Mouse (Mus musculus) embryonic facial prominence, embryonic 13.5 days (tissue): ENCODE results near the gene Speg. TPM values are rescaled to one million over a fixed set of nuclear protein-coding genes. Genes with fewer than 3 reads are reported as not detected.

ENCODE experiments used
- ATAC-seq: fragments of 200-750 bp; cut with Nextera tagmentation; 2 replicates; pipeline ENCODE4 v1.8.0; 2017; ENCODE audit warnings: low read depth; ENCODE audit not compliant: insufficient number of reproducible peaks, insufficient read depth, low FRiP score, low TSS enrichment
- H3K27ac ChIP-seq: fragments of 300-500 bp; sonication (generic); 2 replicates; pipeline ENCODE4 v1.5.1; 2015; ENCODE audit warnings: moderate library complexity, mild to moderate bottlenecking, inconsistent platforms
- H3K27me3 ChIP-seq: fragments of 300-500 bp; sonication (generic); 2 replicates; pipeline ENCODE4 v1.6.1; 2015; ENCODE audit warnings: mild to moderate bottlenecking, inconsistent platforms
- H3K36me3 ChIP-seq: fragments of 300-500 bp; sonication (generic); 2 replicates; pipeline ENCODE4 v1.6.1; 2015; ENCODE audit warnings: mild to moderate bottlenecking, inconsistent platforms
- H3K4me1 ChIP-seq: fragments of 300-500 bp; sonication (generic); 2 replicates; pipeline ENCODE4 v1.6.1; 2015; ENCODE audit warnings: inconsistent platforms
- H3K4me2 ChIP-seq: fragments of 300-500 bp; sonication (generic); 2 replicates; pipeline ENCODE4 v1.6.1; 2015; ENCODE audit warnings: moderate library complexity, mild to moderate bottlenecking, inconsistent platforms
- H3K4me3 ChIP-seq: fragments of 300-500 bp; sonication (generic); 2 replicates; pipeline ENCODE4 v1.5.1; 2015; ENCODE audit warnings: mild to moderate bottlenecking, inconsistent platforms
- H3K9ac ChIP-seq: fragments of 300-500 bp; sonication (generic); 2 replicates; pipeline ENCODE4 v1.6.1; 2015; ENCODE audit warnings: mild to moderate bottlenecking, inconsistent platforms
- H3K9me3 ChIP-seq: fragments of 300-500 bp; sonication (generic); 2 replicates; pipeline ENCODE4 v1.6.1; 2016; ENCODE audit warnings: inconsistent platforms
- WGBS: fragments of 180-500 bp; shearing (Covaris S2); methylation state at CpG from one replicate; pipeline ENCODE4 v1.1.7; 2015; ENCODE audit warnings: mixed read lengths; 5-methylcytosine and 5-hydroxymethylcytosine counted together
- polyA plus RNA-seq: library from polyadenylated mRNA; unstranded; fragments of >200 nt; fragmentation: Nextera tagmentation; extraction: Ambion mirVana; gene quantifications from 2 replicates; pipeline ENCODE4 v1.2.1, GENCODE M21; 2015

The Speg gene
- polyA plus RNA-seq, 1 experiment from 2014 or later: 16.1 TPM

DNA sequence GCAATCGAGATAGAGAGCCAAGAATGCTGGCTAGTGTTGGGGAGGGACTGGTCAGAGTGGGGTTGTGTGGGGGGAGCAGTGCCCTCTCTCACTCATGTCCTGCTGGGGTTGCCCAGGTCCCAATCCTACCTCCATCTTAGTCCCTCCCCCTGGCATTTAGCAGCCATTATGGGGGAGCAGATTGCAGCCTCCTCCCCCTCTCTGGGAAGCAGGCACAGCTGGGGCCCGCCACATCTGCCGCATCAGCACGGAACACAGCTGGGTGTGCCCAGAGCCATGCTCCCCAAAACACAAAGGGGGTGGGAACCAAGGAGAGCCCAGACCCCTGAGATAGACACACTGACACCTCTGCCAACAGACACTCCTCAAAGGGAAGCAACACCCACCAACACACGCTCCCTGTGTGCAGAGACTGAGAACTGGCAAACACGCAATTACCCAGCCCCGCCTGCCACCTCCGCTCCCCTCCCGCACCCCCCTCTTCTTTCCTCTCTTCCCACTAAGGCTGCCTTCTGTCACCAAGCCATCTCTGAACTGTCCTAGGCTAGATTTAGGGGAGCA is 70.1 kb downstream of the Speg start:
- peaks cover 62% of the 10 kb centered on the region for H3K27me3 ChIP-seq
- peak; percentile 34; the same call in 1 of the 2 replicates for ATAC-seq
- no peak overlapping the region for H3K27ac ChIP-seq
- H3K36me3 ChIP-seq: peaks cover 17% of the 10 kb centered on the region
- H3K4me1 ChIP-seq: peaks cover 74% of the 10 kb centered on the region
- H3K9me3 ChIP-seq: no peaks in the 10 kb centered on the region
- WGBS: 8% methylated on average over 9 of the region's 9 CpGs
- no peak overlapping the region for H3K4me3 ChIP-seq
- H3K4me2 ChIP-seq: peak overlapping the region; percentile 44
- no peak overlapping the region for H3K9ac ChIP-seq

GRCm38 (mm10) chr1:75445751-75446611 is 70.9 kb downstream of the Speg start:
- under 1% methylated on average over 22 of the region's 22 CpGs for whole genome bisulfite sequencing
- Histone ChIP-seq H3K4me2 (peak overlapping the region; percentile 44), H3K27ac (no peak overlapping the region), H3K4me1 (peaks cover 81% of the 10 kb centered on the region), H3K9ac (0 out of 2 replicates have a peak overlapping the region, but pooled peaks have one; percentile 27), H3K4me3 (peak overlapping the region; percentile 19; the same call in 1 of the 2 replicates), H3K9me3 (no peaks in the 10 kb centered on the region), H3K36me3 (peaks cover 9% of the 10 kb centered on the region), H3K27me3 (peaks cover 70% of the 10 kb centered on the region)
- ATAC-seq: 0 out of 2 replicates have a peak, but pooled peaks have one; percentile 12

DNA sequence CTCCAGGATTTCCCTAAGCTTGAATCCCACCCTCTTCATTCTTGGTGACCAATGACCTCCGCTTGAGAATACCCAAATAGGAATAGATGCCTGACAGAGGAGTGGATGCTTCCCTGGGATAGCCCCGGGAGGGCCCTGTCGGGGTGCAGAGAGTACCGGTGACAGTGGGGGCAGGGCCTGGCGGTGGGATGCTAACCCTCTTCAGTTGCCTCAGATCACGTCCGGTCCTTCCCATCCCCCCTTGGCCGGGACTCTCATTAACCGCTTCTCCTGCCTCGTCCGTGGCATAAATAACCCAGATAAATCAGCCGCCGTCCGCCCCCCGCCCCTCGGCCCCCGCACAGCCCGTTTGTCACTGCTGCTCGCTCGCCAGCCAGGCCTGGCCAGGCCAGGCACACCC is 71.6 kb downstream of the Speg start:
- WGBS: 9% methylated on average over 20 of the region's 20 CpGs
- H3K4me2 ChIP-seq: peak overlapping the region; percentile 44; the same call in 1 of the 2 replicates
- peaks cover 9% of the 10 kb centered on the region for H3K36me3 ChIP-seq
- peaks cover 84% of the 10 kb centered on the region for H3K4me1 ChIP-seq
- no peak overlapping the region for H3K27ac ChIP-seq
- no peaks in the 10 kb centered on the region for H3K9me3 ChIP-seq
- no peak overlapping the region for H3K9ac ChIP-seq
- H3K4me3 ChIP-seq: no peak overlapping the region
- peaks cover 77% of the 10 kb centered on the region for H3K27me3 ChIP-seq
- no peak for ATAC-seq

GRCm38 (mm10) chr1:75447265-75448051 is 72.4 kb downstream of the Speg start:
- no peak for ATAC-seq
- Histone ChIP-seq H3K27me3 (peaks cover 85% of the 10 kb centered on the region), H3K27ac (no peak overlapping the region), H3K9me3 (no peaks in the 10 kb centered on the region), H3K4me2 (peak overlapping the region; percentile 44), H3K36me3 (peaks cover 3% of the 10 kb centered on the region; the same call in 1 of the 2 replicates), H3K4me1 (peaks cover 84% of the 10 kb centered on the region), H3K9ac (no peak overlapping the region), H3K4me3 (0 out of 2 replicates have a peak overlapping the region, but pooled peaks have one; percentile 3)
- 6% methylated on average over 10 of the region's 10 CpGs for WGBS

GRCm38 (mm10) chr1:75448052-75448431 is 72.9 kb downstream of the Speg start:
- peaks cover 81% of the 10 kb centered on the region for H3K4me1 ChIP-seq
- no peaks in the 10 kb centered on the region for H3K9me3 ChIP-seq
- peaks cover 89% of the 10 kb centered on the region for H3K27me3 ChIP-seq
- no peak overlapping the region for H3K27ac ChIP-seq
- ATAC-seq: no peak
- peak overlapping the region; percentile 44 for H3K4me2 ChIP-seq
- 0 out of 2 replicates have a peak overlapping the region, but pooled peaks have one; percentile 3 for H3K4me3 ChIP-seq
- WGBS: 0% methylated on average over 7 of the region's 7 CpGs
- H3K9ac ChIP-seq: no peak overlapping the region
- no peaks in the 10 kb centered on the region for H3K36me3 ChIP-seq

- no peaks in the 10 kb centered on the region for H3K9me3 ChIP-seq
- H3K4me1 ChIP-seq: peaks cover 77% of the 10 kb centered on the region
- H3K4me3 ChIP-seq: no peak overlapping the region
- no peak overlapping the region for H3K9ac ChIP-seq
- 2% methylated on average over 14 of the region's 14 CpGs for WGBS
- H3K36me3 ChIP-seq: no peaks in the 10 kb centered on the region
- ATAC-seq: no peak
- peaks cover 94% of the 10 kb centered on the region for H3K27me3 ChIP-seq
- peak overlapping the region; percentile 9; the same call in 1 of the 2 replicates for H3K4me2 ChIP-seq
- H3K27ac ChIP-seq: no peak overlapping the region
Measured at GRCm38 (mm10) chr1:75448937-75449336, 73.8 kb downstream of the Speg start.

DNA sequence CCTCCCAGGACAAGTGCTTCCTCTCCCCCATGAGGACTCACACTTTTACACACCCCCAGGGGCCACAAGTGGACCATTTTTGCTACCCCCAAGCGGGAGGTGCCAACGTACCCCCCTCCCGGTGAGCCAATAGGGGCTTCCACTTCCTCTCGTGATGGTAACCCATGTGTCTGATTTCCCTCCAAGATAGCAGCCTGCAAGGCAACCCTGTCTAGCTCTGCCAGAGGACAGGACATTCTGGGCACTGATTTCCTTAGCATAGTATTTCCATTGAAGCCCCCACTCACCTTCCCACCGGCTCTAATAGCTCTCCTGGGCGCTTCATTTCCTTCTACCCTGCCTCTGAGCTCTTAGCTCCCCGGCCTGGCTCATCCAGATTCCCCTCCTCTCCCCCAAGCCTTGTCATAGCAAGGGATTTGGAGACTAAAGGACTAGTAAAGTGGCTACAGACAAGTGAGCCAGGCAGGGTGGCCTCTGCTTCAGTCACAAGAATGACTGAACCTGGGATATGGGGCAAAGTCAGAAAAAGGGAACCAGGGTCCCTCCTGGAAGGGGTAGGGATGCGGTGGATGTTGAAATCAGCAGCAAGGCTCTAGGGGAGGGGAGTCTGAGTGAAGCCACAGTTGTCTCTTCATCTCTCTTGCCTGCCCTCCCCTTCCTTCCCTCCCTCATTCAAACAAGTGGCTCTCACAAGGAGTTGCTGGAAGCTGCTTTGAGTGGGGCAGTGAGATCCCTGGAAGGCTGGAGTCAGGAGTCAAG is 74.5 kb downstream of the Speg start:
- Histone ChIP-seq H3K27me3 (peaks cover 97% of the 10 kb centered on the region), H3K4me1 (peaks cover 71% of the 10 kb centered on the region), H3K4me3 (0 out of 2 replicates have a peak overlapping the region, but pooled peaks have one; percentile 36), H3K4me2 (peak overlapping the region; percentile 63), H3K27ac (no peak overlapping the region), H3K36me3 (no peaks in the 10 kb centered on the region), H3K9me3 (no peaks in the 10 kb centered on the region), H3K9ac (peak overlapping the region; percentile 68; the same call in 1 of the 2 replicates)
- WGBS: 6% methylated on average over 8 of the region's 8 CpGs
- no peak for ATAC-seq

GRCm38 (mm10) chr1:75450314-75451005 is 75.4 kb downstream of the Speg start, which contains the start of gene Asic4:
Gene Asic4 (plus strand): TSS chr1:75450436.
- 2% methylated on average over 35 of the region's 35 CpGs for WGBS

GRCm38 (mm10) chr1:75451900-75452299 is 76.8 kb downstream of the Speg start:
- Histone ChIP-seq H3K27me3 (peaks cover 96% of the 10 kb centered on the region), H3K36me3 (no peaks in the 10 kb centered on the region), H3K27ac (no peak overlapping the region), H3K9ac (no peak overlapping the region), H3K4me3 (no peak overlapping the region), H3K4me1 (peaks cover 50% of the 10 kb centered on the region), H3K4me2 (no peak overlapping the region), H3K9me3 (no peaks in the 10 kb centered on the region)
- WGBS: 80% methylated on average over 5 of the region's 5 CpGs
- ATAC-seq: no peak

More at GRCm38 (mm10) chr1:75450314-75451005, 75.4 kb downstream of the Speg start, which contains the start of gene Asic4:
- peak within 1 kb of the TSS; percentile 36 for H3K4me3 ChIP-seq
- H3K36me3 ChIP-seq: no peaks in the 10 kb centered on the region
- H3K4me2 ChIP-seq: peak within 1 kb of the TSS; percentile 63
- no peak within 1 kb of the TSS for H3K27ac ChIP-seq
- no peaks in the 10 kb centered on the region for H3K9me3 ChIP-seq
- H3K4me1 ChIP-seq: peaks cover 62% of the 10 kb centered on the region
- no peak for ATAC-seq
- H3K9ac ChIP-seq: peak within 1 kb of the TSS; percentile 68
- H3K27me3 ChIP-seq: peaks cover 95% of the 10 kb centered on the region

DNA sequence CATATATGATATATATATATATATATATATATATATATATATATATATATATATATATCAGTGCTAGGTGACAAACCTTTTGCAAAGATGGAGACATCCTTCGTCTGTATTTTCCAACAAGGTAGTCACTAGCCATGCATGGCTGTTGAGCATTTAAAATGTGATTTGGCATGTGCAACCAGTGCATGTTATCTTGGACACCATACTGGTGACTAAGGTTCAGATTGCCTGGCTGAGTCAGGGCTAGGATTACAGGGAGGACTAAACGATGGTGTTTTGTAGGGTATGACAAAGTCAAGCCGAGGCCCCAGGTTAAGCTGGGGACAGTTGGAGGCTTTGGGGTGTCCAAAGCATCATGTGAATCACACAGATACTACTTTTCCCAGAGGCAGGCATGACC is 80.3 kb downstream of the Speg start:
- Histone ChIP-seq H3K4me2 (no peak overlapping the region), H3K9me3 (no peaks in the 10 kb centered on the region), H3K36me3 (no peaks in the 10 kb centered on the region), H3K27me3 (peaks cover 92% of the 10 kb centered on the region), H3K4me1 (peaks cover 41% of the 10 kb centered on the region), H3K27ac (no peak overlapping the region), H3K9ac (no peak overlapping the region), H3K4me3 (no peak overlapping the region)
- ATAC-seq: no peak
- WGBS: 56% methylated on average over 3 of the region's 3 CpGs
